Mouse (Mus musculus): Measurements from ENCODE around the gene AW011738. TPM values are rescaled to one million over a fixed set of nuclear protein-coding genes. Genes with fewer than 3 reads are reported as not detected.
A peak's percentile ranks its signal among the peaks of the same experiment; 100 is the strongest.

Gene AW011738
- polyA plus RNA-seq, 1 experiment: 8.2 TPM

DNA sequence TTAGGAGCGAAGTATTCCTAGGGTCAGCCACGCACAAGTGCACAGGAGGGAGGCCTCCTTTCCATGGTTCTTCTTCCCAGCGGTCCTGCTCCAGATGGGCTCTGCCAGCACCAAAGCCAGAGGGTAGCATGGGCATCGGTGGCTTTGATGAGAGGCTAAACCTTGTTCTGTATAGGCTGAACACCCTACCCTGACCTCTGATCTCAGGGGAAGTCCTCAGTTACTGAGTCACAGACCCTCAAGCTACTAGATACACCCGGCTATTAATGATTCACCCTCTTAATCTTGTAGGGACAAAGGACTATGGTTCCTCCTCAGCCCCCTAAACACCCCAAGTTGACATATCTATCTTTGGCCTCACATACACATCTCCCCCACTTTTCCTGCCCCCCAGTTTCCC lies 9.2 kb upstream of the AW011738 start:
- Histone ChIP-seq H3K4me3 (replicated peaks; ENCODE audit: control insufficient read depth, low read depth, low read length) (no peak overlapping the region), H3K4me1 (ENCODE audit: control insufficient read depth, insufficient read depth, low read length) (peaks cover 4% of the 10 kb centered on the region), H3K27ac (ENCODE audit: control insufficient read depth, insufficient read depth, low read depth, low read length, poor library complexity) (no peak overlapping the region)
- no peak for TF ChIP-seq CTCF (IDR thresholded peaks at IDR 0.05; ENCODE audit: control insufficient read depth, insufficient read depth, low read length)
- TF ChIP-seq POLR2A (IDR thresholded peaks at IDR 0.05; ENCODE audit: borderline replicate concordance, control insufficient read depth, low read depth, low read length): no peak
- WGBS: 86% methylated on average over 5 of the region's 5 CpGs

DNA sequence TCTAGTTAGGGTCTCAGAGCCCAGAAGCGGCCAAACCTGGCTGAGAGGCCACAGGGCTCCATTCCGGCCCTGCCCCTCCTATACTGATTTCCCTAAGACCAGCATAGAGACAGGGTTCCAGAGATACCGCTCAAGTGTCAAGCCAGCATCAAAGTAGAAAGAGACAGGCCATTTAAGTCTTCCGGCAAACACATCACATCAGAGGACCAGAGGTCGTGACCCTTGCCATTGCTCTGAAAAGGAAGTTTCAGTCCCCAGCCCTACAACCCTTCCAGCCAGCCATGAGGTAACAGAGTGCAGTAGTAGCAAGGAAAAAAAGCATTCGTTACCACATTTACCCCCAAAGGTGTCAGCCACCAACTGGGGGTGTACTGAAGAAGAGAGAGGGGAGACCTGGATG lies 8.8 kb upstream of the AW011738 start:
- TF ChIP-seq CTCF (IDR thresholded peaks at IDR 0.05; ENCODE audit: control insufficient read depth, insufficient read depth, low read length) (no peak), POLR2A (IDR thresholded peaks at IDR 0.05; ENCODE audit: borderline replicate concordance, control insufficient read depth, low read depth, low read length) (no peak)
- H3K4me1 ChIP-seq (ENCODE audit: control insufficient read depth, insufficient read depth, low read length): peaks cover 1% of the 10 kb centered on the region
- no peak overlapping the region for H3K27ac ChIP-seq (ENCODE audit: control insufficient read depth, insufficient read depth, low read depth, low read length, poor library complexity)
- 88% methylated on average over 6 of the region's 6 CpGs for WGBS
- H3K4me3 ChIP-seq (replicated peaks; ENCODE audit: control insufficient read depth, low read depth, low read length): no peak overlapping the region

DNA sequence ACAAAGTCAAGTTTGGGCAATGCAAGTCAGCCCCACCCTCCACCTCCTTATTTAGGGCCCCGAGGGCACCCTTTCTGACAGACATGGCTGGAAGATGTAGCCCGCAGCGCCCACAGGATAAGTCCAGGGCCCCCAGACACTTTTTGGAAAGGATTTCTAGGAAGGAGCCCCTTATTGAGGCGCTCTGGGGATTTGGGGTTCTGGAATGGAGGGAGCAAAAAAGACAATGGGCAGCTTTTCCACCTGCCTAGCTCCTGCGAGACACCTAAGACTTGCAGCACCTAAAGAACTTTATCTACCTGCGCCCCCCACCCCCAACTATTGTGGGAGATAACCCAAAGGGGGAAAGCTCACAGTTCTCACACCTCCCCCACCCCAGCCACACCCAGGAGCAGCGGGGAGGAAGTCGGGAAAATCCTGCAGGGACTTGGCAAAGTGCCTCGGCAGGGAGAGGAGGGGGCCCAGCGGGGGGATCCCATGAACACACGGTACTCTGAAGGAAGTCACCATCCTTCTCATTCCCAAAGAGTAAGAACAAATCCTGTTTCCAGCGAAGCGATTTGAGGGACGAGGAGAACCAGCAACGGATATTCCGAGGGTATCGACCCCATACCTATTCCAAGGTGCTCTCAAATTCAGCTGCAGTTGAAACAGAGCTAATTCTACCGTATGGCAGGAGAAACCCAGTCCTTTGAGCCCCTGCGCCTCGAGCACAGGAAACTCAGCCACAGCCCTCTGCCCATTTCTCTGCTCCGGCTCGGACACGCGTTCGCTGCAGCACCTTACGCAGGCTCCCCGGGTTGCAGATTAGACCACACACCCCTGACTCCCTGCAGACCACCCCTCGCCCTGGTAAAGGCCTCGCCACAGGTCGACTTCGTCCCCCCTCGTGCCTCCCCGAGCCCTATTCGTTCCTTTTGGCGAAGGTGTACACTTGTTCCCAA lies 6.9 kb upstream of the AW011738 start:
- 15% methylated on average over 35 of the region's 35 CpGs for WGBS
- peaks cover 1% of the 10 kb centered on the region for H3K4me1 ChIP-seq (ENCODE audit: control insufficient read depth, insufficient read depth, low read length)
- TF ChIP-seq CTCF (IDR thresholded peaks at IDR 0.05; ENCODE audit: control insufficient read depth, insufficient read depth, low read length) (no peak), POLR2A (IDR thresholded peaks at IDR 0.05; ENCODE audit: borderline replicate concordance, control insufficient read depth, low read depth, low read length) (no peak)
- H3K4me3 ChIP-seq (replicated peaks; ENCODE audit: control insufficient read depth, low read depth, low read length): peak overlapping the region; percentile 73
- no peak overlapping the region for H3K27ac ChIP-seq (ENCODE audit: control insufficient read depth, insufficient read depth, low read depth, low read length, poor library complexity)

DNA sequence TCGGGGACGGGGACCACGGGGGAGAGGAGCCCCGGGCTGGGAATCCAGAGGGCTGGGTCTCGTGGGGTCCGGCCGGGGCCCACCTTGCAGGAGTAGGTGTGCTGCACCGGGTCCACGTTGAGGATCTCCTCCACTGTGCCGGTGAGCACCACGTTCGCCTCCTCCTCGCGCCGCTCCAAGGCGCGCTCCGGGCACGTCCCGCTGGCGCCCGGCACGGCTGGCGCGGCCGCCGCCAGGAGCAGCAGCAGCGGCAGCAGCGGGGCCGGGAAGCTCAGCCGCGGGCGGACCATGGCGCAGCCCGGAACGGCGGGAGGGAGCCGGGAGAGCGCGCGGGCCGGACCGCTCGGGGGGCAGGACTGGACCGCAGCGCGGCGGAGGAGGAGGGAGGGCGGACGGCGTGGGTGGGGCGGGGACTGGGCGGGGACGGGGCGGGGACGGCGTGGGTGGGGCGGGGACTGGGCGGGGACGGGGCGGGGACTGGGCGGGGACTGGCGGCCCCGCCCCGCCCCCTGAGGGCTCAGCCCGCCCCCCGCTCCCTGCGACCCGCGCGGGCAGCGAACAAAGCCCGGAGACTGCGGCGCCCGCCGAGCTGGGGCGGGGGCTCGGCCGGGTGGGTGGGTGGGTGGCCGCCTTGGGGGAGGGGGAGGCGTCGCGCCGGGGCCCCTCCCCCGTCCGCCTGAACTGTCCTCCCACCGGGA lies 5.8 kb upstream of the AW011738 start, which contains the start of gene Agrn:
Agrn (minus strand) TSS at position 358 of the 698 bp plus-strand sequence.
- H3K4me3 ChIP-seq (replicated peaks; ENCODE audit: control insufficient read depth, low read depth, low read length): peak within 1 kb of the TSS; percentile 79
- peak; percentile 38; the same call in 1 of the 2 replicates for TF ChIP-seq POLR2A (IDR thresholded peaks at IDR 0.05; ENCODE audit: borderline replicate concordance, control insufficient read depth, low read depth, low read length)
- no peak; the same call in 1 of the 2 replicates for TF ChIP-seq CTCF (IDR thresholded peaks at IDR 0.05; ENCODE audit: control insufficient read depth, insufficient read depth, low read length)
- peak within 1 kb of the TSS; percentile 97 for H3K27ac ChIP-seq (ENCODE audit: control insufficient read depth, insufficient read depth, low read depth, low read length, poor library complexity)
- peaks cover 1% of the 10 kb centered on the region for H3K4me1 ChIP-seq (ENCODE audit: control insufficient read depth, insufficient read depth, low read length)
- 1% methylated on average over 49 of the region's 88 CpGs for WGBS

DNA sequence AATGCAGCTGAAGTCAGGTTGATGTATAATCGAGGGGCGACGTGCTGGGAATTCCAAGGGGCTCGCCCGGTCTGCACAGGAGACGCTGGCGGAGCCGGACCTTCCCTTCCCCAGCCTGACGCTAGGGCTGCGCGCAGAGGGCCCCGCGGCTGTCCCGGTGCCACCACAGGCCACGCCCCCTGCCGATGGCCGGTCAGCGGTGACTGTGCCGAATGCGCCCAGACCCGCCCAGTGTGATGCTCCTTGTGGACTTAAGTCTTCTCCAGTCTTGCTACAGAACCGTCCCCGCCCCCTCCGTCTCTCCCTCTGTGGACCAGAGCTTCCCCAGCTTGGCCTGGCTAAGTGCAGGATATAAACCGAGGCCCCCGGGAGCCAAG lies 5.3 kb upstream of the AW011738 start:
- WGBS: under 1% methylated on average over 26 of the region's 26 CpGs
- Histone ChIP-seq H3K27ac (ENCODE audit: control insufficient read depth, insufficient read depth, low read depth, low read length, poor library complexity) (peak overlapping the region; percentile 97), H3K4me3 (replicated peaks; ENCODE audit: control insufficient read depth, low read depth, low read length) (peak overlapping the region; percentile 72), H3K4me1 (ENCODE audit: control insufficient read depth, insufficient read depth, low read length) (peaks cover 1% of the 10 kb centered on the region)
- TF ChIP-seq CTCF (IDR thresholded peaks at IDR 0.05; ENCODE audit: control insufficient read depth, insufficient read depth, low read length): 0 out of 2 replicates have a peak, but pooled peaks have one; percentile 10
- peak; percentile 54; the same call in 1 of the 2 replicates for TF ChIP-seq POLR2A (IDR thresholded peaks at IDR 0.05; ENCODE audit: borderline replicate concordance, control insufficient read depth, low read depth, low read length)

DNA sequence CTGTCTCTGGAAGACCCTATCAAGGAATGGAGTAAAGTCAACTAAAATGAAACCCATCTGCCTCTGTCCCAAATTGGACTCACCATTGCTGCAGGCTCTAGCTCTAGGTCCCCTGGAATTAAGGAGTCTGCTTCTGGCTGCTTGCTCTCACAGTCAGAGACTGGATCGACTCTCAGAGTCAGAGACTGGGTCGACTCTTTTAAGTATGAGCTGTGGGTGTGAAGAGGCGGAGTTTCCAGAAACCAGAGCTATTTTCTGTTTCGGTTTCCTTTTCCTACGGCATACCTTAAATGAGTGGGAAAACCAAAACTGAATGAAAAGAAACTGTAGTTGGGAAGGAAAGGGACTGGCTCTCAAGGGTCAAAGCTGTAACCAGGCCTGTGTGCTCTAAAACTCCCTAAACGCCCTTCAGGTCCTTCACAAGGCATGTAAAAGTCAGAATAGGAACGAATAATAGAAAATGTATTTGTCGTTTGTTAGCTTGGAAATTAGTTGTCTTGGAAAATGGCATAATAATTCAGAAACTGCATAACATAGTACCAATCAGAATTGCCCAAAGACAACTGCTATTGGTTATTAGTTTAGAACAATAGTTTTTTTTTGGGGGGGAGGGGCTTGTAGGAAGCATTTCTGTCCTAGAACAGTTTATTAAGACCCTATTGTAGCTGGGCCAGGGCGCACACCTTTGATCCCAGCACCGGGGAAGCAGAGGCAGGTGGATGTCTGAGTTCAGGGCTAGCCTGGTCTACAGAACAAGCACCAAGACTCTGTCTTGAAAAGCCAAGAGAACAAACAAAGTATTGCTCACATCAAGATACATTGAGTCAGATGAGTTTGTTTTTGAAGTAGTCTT lies 2.3 kb upstream of the AW011738 start, which contains the start of gene Isg15:
Isg15 (minus strand) TSS at position 196 of the 853 bp plus-strand sequence.
- TF ChIP-seq POLR2A (IDR thresholded peaks at IDR 0.05; ENCODE audit: borderline replicate concordance, control insufficient read depth, low read depth, low read length) (no peak), CTCF (IDR thresholded peaks at IDR 0.05; ENCODE audit: control insufficient read depth, insufficient read depth, low read length) (no peak)

DNA sequence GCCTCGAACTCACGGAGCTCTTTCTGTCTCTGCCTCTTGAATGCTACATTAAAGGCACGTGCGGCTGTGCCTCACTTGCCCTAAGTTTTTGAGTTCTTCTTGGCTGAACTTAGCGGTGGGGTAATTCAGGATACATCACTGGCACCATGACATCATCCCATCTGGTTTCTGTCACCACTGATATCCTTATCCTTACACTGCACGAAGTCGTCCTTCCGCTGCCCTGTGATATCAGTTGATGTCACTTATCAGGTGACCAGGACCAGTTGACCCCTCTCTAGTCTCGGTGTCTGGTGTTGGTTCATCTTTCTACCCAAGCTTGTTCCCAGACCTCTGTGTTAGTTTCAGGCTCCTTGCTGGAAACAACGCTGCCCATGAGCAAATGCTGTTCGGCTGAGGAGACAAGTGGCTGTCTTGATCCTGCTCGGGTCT lies 626 bp upstream of the AW011738 start:
- Histone ChIP-seq H3K27ac (ENCODE audit: control insufficient read depth, insufficient read depth, low read depth, low read length, poor library complexity) (peak overlapping the region; percentile 91), H3K4me3 (replicated peaks; ENCODE audit: control insufficient read depth, low read depth, low read length) (peak overlapping the region; percentile 67), H3K4me1 (ENCODE audit: control insufficient read depth, insufficient read depth, low read length) (peaks cover 2% of the 10 kb centered on the region)
- 51% methylated on average over 12 of the region's 12 CpGs for WGBS
- no peak for TF ChIP-seq POLR2A (IDR thresholded peaks at IDR 0.05; ENCODE audit: borderline replicate concordance, control insufficient read depth, low read depth, low read length)
- no peak for TF ChIP-seq CTCF (IDR thresholded peaks at IDR 0.05; ENCODE audit: control insufficient read depth, insufficient read depth, low read length)

More for the DNA sequence above, 2.3 kb upstream of the AW011738 start, which contains the start of gene Isg15:
- Histone ChIP-seq H3K4me1 (ENCODE audit: control insufficient read depth, insufficient read depth, low read length) (peaks cover 3% of the 10 kb centered on the region), H3K4me3 (replicated peaks; ENCODE audit: control insufficient read depth, low read depth, low read length) (peak within 1 kb of the TSS; percentile 74), H3K27ac (ENCODE audit: control insufficient read depth, insufficient read depth, low read depth, low read length, poor library complexity) (peak within 1 kb of the TSS; percentile 78)
- WGBS: 19% methylated on average over 10 of the region's 10 CpGs

Data from bone marrow, adult 2 months (tissue).